Mouse (Mus musculus): ENCODE measurements around the gene Rbks.

GRCm38 (mm10) chr5:31611186-31611585 is 86.2 kb downstream of the Rbks start:
- TF ChIP-seq CTCF (IDR thresholded peaks at IDR 0.05; ENCODE audit: low read depth) (no peak), EP300 (IDR thresholded peaks at IDR 0.05; ENCODE audit: low read depth) (no peak)

Measured in liver, postnatal 0 days (tissue).